Mouse (Mus musculus): ENCODE measurements at regions not wholly inside any gene's neighbourhood (a gene's known extent, or its start where the extent isn't known, plus 50 kb on each side); places are given as distances from the start of the nearest gene placed in this dataset.

DNA sequence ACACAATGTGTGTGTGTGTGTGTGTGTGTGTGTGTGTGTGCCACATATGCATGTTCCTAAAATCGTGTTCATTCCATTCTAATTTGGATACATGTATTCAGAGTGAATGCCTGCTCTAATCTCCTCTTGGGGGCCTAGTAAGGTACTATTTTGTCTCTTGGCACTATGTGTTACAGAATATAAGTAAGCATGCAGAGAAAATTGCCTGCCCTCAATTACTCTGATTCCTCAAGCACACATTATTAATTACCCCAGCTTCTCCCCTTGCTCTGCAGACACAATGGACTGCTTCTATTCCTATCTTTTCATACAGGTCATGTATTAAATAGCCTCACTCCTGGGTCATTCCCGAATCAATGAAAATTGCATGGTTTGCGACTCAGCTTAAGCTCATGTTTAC, 406.3 kb downstream of the Trib2 start:
- TF ChIP-seq CHD2 (IDR thresholded peaks at IDR 0.05; ENCODE audit: low read depth, low read length) (no peak), ZNF384 (IDR thresholded peaks at IDR 0.05; ENCODE audit: low read depth, low read length) (no peak), ZC3H11A (IDR thresholded peaks at IDR 0.05; ENCODE audit: borderline replicate concordance, low read depth, low read length) (no peak), MAFK (IDR thresholded peaks at IDR 0.05; ENCODE audit: insufficient read depth, low read depth, low read length) (no peak), HCFC1 (IDR thresholded peaks at IDR 0.05; ENCODE audit: borderline replicate concordance, insufficient read depth, low read length) (no peak)
